ENCODE assay signal across 23 mouse cellular contexts in genomic region chr2:90548541-90548940, GRCm38 (mm10). TPM values are rescaled to one million over a fixed set of nuclear protein-coding genes. Genes with fewer than 3 reads are reported as not detected.
DNase-seq lines count a peak whose midpoint lies in the region; ATAC-seq lines count a peak whose summit lies in the region.
"Had no signal": no experiment of that assay in that cellular context is flagged by ENCODE, and none has a peak within 500 bp of the region (broad histone marks: within the 10 kb centered on the region; RNA-seq: fewer than 3 reads in every experiment).

No protein-coding gene starts in this region.

- H3K27me3 ChIP-seq in kidney, embryonic 15.5 days, result no peaks in the 10 kb centered on the region
- no peaks in the 10 kb centered on the region for H3K27me3 ChIP-seq in stomach, embryonic 14.5 days (ENCODE audit: control insufficient read depth, insufficient read depth, low read length)
- no peaks in the 10 kb centered on the region for H3K27me3 ChIP-seq in intestine, embryonic 15.5 days (replicated peaks)
- H3K27me3 ChIP-seq: heart, embryonic 12.5 days; hindbrain, embryonic 15.5 days; megakaryocyte, embryonic 14.5 days; neural tube, embryonic 15.5 days had no signal

- H3K9ac ChIP-seq in kidney, embryonic 15.5 days, result no peak overlapping the region
- H3K9ac ChIP-seq in stomach, embryonic 14.5 days (replicated peaks; ENCODE audit: low read depth, low read length), result no peak overlapping the region
- H3K9ac ChIP-seq in intestine, embryonic 15.5 days, result no peak overlapping the region
- H3K9ac ChIP-seq: heart, embryonic 12.5 days; hindbrain, embryonic 15.5 days; liver, embryonic 14.5 days; neural tube, embryonic 15.5 days had no signal

- H3K27ac ChIP-seq in kidney, embryonic 15.5 days, result peak overlapping the region; percentile 7; the same call in 1 of the 2 replicates
- no peak overlapping the region for H3K27ac ChIP-seq in stomach, embryonic 14.5 days (ENCODE audit: low read length)
- H3K27ac ChIP-seq in intestine, embryonic 15.5 days, result no peak overlapping the region
- H3K27ac ChIP-seq: forebrain, embryonic 10.5 days; hindbrain, embryonic 15.5 days; liver, embryonic 14.5 days; neural tube, embryonic 15.5 days had no signal

- 79% methylated on average over 5 of the region's 5 CpGs for WGBS in kidney, embryonic 15.5 days
- 89% methylated on average over 5 of the region's 5 CpGs for WGBS in stomach, embryonic 14.5 days
- WGBS in intestine, embryonic 15.5 days, result 78% methylated on average over 5 of the region's 5 CpGs

- ATAC-seq in kidney, embryonic 15.5 days (replicated peaks; ENCODE audit: low FRiP score), result no peak
- 0 out of 2 replicates have a peak, but pooled peaks have one; percentile 4 for ATAC-seq in stomach, embryonic 14.5 days (ENCODE audit: insufficient number of reproducible peaks, insufficient read depth, low FRiP score, low read depth)
- no peak for ATAC-seq in intestine, embryonic 15.5 days
- ATAC-seq: intestine, embryonic 16.5 days had no signal

- H3K4me2 ChIP-seq in kidney, embryonic 15.5 days, result no peak overlapping the region
- H3K4me2 ChIP-seq in stomach, embryonic 14.5 days (replicated peaks; ENCODE audit: low read depth, low read length), result no peak overlapping the region
- no peak overlapping the region for H3K4me2 ChIP-seq in intestine, embryonic 15.5 days (replicated peaks)
- H3K4me2 ChIP-seq: heart, embryonic 12.5 days; hindbrain, embryonic 15.5 days; neural tube, embryonic 15.5 days had no signal

- H3K9me3 ChIP-seq in kidney, embryonic 15.5 days (replicated peaks), result no peaks in the 10 kb centered on the region
- H3K9me3 ChIP-seq in stomach, embryonic 14.5 days (ENCODE audit: control insufficient read depth, low read depth, low read length), result no peaks in the 10 kb centered on the region
- H3K9me3 ChIP-seq in intestine, embryonic 15.5 days, result no peaks in the 10 kb centered on the region
- H3K9me3 ChIP-seq: forebrain, embryonic 10.5 days; G1E; hindbrain, embryonic 15.5 days; megakaryocyte, embryonic 14.5 days; neural tube, embryonic 15.5 days had no signal

- peaks cover 73% of the 10 kb centered on the region for H3K4me1 ChIP-seq in kidney, embryonic 15.5 days
- H3K4me1 ChIP-seq in stomach, embryonic 14.5 days (ENCODE audit: control insufficient read depth, insufficient read depth, low read length), result no peaks in the 10 kb centered on the region
- 0 out of 2 replicates have a peak, but pooled peaks cover 4% of the 10 kb centered on the region for H3K4me1 ChIP-seq in intestine, embryonic 15.5 days (replicated peaks)

- H3K4me3 ChIP-seq in kidney, embryonic 15.5 days (replicated peaks), result no peak overlapping the region
- H3K4me3 ChIP-seq in stomach, embryonic 14.5 days (ENCODE audit: low read depth, low read length), result no peak overlapping the region
- H3K4me3 ChIP-seq in intestine, embryonic 15.5 days (replicated peaks), result no peak overlapping the region
- H3K4me3 ChIP-seq: forebrain, embryonic 10.5 days; heart, embryonic 12.5 days; hindbrain, embryonic 15.5 days; neural tube, embryonic 15.5 days had no signal

- peak; percentile 35 for DNase-seq in adrenal gland, adult 2 months
- no peak for DNase-seq in adrenal gland, adult 8-10 months
- peak; percentile 37 for DNase-seq in lung, postnatal 14 days
- no peak for DNase-seq in lung, postnatal 4 days
- no peak for DNase-seq in layer of hippocampus, adult 9-10 months (ENCODE audit: low spot score)
- DNase-seq: cerebellum, adult 18-20 months; heart, adult 11 months; heart, postnatal 14 days; lung, postnatal 10 days; midbrain, embryonic 14.5 days; spleen, adult 18-20 months; thymus, adult 18-20 months had no signal

- H3K36me3 ChIP-seq in kidney, embryonic 15.5 days, result no peaks in the 10 kb centered on the region
- no peaks in the 10 kb centered on the region for H3K36me3 ChIP-seq in stomach, embryonic 14.5 days (ENCODE audit: control insufficient read depth, insufficient read depth, low read length)
- no peaks in the 10 kb centered on the region for H3K36me3 ChIP-seq in intestine, embryonic 15.5 days
- H3K36me3 ChIP-seq: forebrain, embryonic 10.5 days; G1E; heart, embryonic 12.5 days; hindbrain, embryonic 15.5 days; neural tube, embryonic 15.5 days had no signal

RNA-seq across cellular contexts. Expression of gene Ptprj, which starts 31.9 kb away (rescaled TPM):
- 10 to 100 TPM; 15.2 to 20.6 TPM for total RNA-seq in adrenal gland, adult 2 months (2021)
- polyA plus RNA-seq in adrenal gland, adult 2 months (2012; rRNA removed), result 2.4 and 2.6 TPM in 2 replicates
- 10 to 100 TPM; 13.5 to 33.1 (median 23.3) TPM for total RNA-seq in adrenal gland, adult 8-10 months (2022)
- polyA plus RNA-seq in kidney, embryonic 15.5 days (2015; fragmentation: Nextera tagmentation; extraction: Ambion mirVana), result 6.5 and 7.1 TPM in 2 replicates
- 6.0 and 7.7 TPM in 2 replicates for polyA plus RNA-seq in stomach, embryonic 14.5 days (2014; fragmentation: Nextera tagmentation; extraction: Ambion mirVana)
- polyA plus RNA-seq in intestine, embryonic 15.5 days (2015; fragmentation: Nextera tagmentation; extraction: Ambion mirVana), result 4.4 and 5.3 TPM in 2 replicates

Comparison
In these comparisons a context has a peak if more than half of its experiments do, and no peak if none do; other contexts are left out.
1. DNase-seq: peak in adrenal gland, adult 2 months (single experiment) and lung, postnatal 14 days (single experiment); none in adrenal gland, adult 8-10 months (single experiment), lung, postnatal 4 days (0 of 2) and layer of hippocampus, adult 9-10 months (single experiment).